Mouse (Mus musculus): ENCODE results near the gene Mical3.

DNA sequence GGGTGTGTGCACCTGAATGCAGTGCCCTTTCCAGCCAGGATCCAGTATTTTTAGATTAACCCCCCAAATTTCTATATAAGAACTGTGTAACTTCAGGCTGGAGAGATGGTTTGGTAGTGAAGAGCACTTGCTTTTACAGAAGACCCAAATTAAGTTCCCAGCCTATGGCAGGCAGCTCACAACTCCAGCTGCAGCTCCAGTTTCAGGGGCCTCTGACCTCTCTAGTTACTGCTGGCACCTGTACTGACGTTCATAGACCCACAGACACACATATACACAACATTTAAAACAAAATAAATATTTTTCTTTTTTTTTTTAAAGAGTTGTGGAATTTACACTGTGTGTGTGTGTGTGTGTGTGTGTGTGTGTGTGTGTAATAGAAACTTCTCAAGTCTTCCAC is 201.4 kb downstream of the Mical3 start:
- TF ChIP-seq CTCF (IDR thresholded peaks at IDR 0.05; ENCODE audit: low read depth, low read length) (no peak), EP300 (IDR thresholded peaks at IDR 0.05; ENCODE audit: insufficient read depth, low read depth, low read length) (no peak), POLR2A (IDR thresholded peaks at IDR 0.05; ENCODE audit: insufficient read depth, low read length) (no peak)
